Mouse (Mus musculus) ES-Bruce4 (cell line): ENCODE data around the gene Gm45713. TPM values are rescaled to one million over a fixed set of nuclear protein-coding genes. Genes with fewer than 3 reads are reported as not detected.

ENCODE experiments used
- H3K27ac ChIP-seq: 2 replicates; pipeline ENCODE4 v1.5.1; 2012; ENCODE audit warnings: low read length, inconsistent platforms; ENCODE audit not compliant: insufficient read depth
- H3K27me3 ChIP-seq: 2 replicates; pipeline ENCODE4 v1.6.1; 2012; ENCODE audit warnings: mild to moderate bottlenecking, low read length, inconsistent platforms; ENCODE audit not compliant: control insufficient read depth, poor library complexity, insufficient read depth, severe bottlenecking
- H3K36me3 ChIP-seq: 2 replicates; pipeline ENCODE4 v1.6.1; 2012; ENCODE audit warnings: inconsistent platforms, mild to moderate bottlenecking, low read length, moderate library complexity; ENCODE audit not compliant: control insufficient read depth, poor library complexity, insufficient read depth, severe bottlenecking
- H3K4me1 ChIP-seq: one replicate; pipeline ENCODE4 v1.8.1; 2011; ENCODE audit warnings: low read length; ENCODE audit not compliant: control insufficient read depth, insufficient read depth
- H3K4me3 ChIP-seq: 2 replicates; pipeline ENCODE4 v1.5.1; 2011; ENCODE audit warnings: low read depth, mild to moderate bottlenecking, low read length
- H3K9ac ChIP-seq: 2 replicates; pipeline ENCODE4 v1.6.1; 2012; ENCODE audit warnings: low read depth, mild to moderate bottlenecking, inconsistent platforms; ENCODE audit not compliant: poor library complexity, severe bottlenecking
- H3K9me3 ChIP-seq: replicated peaks from 2 replicates; pipeline ENCODE4 v1.6.1; 2012; ENCODE audit warnings: mild to moderate bottlenecking, low read length, inconsistent platforms; ENCODE audit not compliant: control insufficient read depth, poor library complexity, insufficient read depth, severe bottlenecking
- CTCF ChIP-seq: IDR thresholded peaks from one replicate; pipeline ENCODE4 v1.8.1; 2011; ENCODE audit warnings: low read depth, low read length
- EP300 ChIP-seq: IDR thresholded peaks from 2 replicates; pipeline ENCODE4 v1.6.1; 2011; ENCODE audit warnings: low read depth, low read length; ENCODE audit not compliant: insufficient read depth
- POLR2A ChIP-seq: IDR thresholded peaks from one replicate; pipeline ENCODE4 v1.8.1; 2011; ENCODE audit warnings: low read length; ENCODE audit not compliant: insufficient read depth
- polyA plus RNA-seq: library from polyadenylated mRNA; stranded (reverse); fragments of >200 nt; gene quantifications from 2 replicates; pipeline ENCODE4 v1.2.4, GENCODE M21; 2011; ENCODE audit warnings: low read depth; ENCODE audit not compliant: missing spikeins, insufficient read depth, insufficient read length

Gene Gm45713
- polyA plus RNA-seq, 1 experiment = not detected

DNA sequence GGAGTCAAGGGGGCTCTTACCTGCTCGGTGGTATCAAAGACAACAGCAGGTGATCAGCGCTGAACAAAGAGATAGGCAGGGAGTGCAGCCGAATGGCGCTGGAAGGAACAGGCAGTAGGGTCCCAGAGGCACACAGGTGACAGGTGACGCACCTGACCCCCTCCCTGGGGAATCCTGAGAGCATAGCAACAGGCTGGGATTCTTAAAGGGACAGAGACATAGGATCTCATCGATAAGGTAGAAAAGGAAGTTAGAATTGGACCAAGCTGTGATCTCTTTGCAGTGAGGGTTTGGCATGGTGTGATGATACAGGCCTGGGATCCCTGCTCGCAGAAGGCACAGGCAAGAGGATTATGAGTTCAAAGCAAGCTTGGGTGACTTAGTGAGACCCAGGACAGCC lies 43.4 kb upstream of the Gm45713 start, which contains the start of gene Gfy:
Gfy (minus strand) TSS at position 101 of the 400 bp plus-strand sequence.
- Histone ChIP-seq H3K9ac (no peak within 1 kb of the TSS), H3K27ac (no peak within 1 kb of the TSS), H3K4me3 (no peak within 1 kb of the TSS), H3K27me3 (peaks cover 6% of the 10 kb centered on the region), H3K36me3 (no peaks in the 10 kb centered on the region), H3K9me3 (no peaks in the 10 kb centered on the region), H3K4me1 (no peaks in the 10 kb centered on the region)
- no peak for TF ChIP-seq CTCF
- TF ChIP-seq POLR2A = no peak
- TF ChIP-seq EP300 = no peak

GRCm38 (mm10) chr7:45178550-45178949 lies 42.5 kb upstream of the Gm45713 start:
- Histone ChIP-seq H3K9me3 (no peaks in the 10 kb centered on the region), H3K36me3 (no peaks in the 10 kb centered on the region), H3K4me1 (peaks cover 2% of the 10 kb centered on the region), H3K9ac (no peak overlapping the region), H3K27me3 (peaks cover 6% of the 10 kb centered on the region), H3K27ac (no peak overlapping the region), H3K4me3 (no peak overlapping the region)
- TF ChIP-seq CTCF = no peak
- no peak for TF ChIP-seq EP300
- TF ChIP-seq POLR2A = no peak

GRCm38 (mm10) chr7:45176356-45176755 lies 40.3 kb upstream of the Gm45713 start:
- no peak for TF ChIP-seq CTCF
- TF ChIP-seq POLR2A = no peak
- no peak for TF ChIP-seq EP300

GRCm38 (mm10) chr7:45175929-45176328 lies 39.9 kb upstream of the Gm45713 start:
- H3K27me3 ChIP-seq = peaks cover 6% of the 10 kb centered on the region
- TF ChIP-seq CTCF = no peak
- no peak for TF ChIP-seq EP300
- no peak for TF ChIP-seq POLR2A
- H3K9ac ChIP-seq = peak overlapping the region; percentile 62
- H3K27ac ChIP-seq = no peak overlapping the region
- peak overlapping the region; percentile 55 for H3K4me3 ChIP-seq
- H3K9me3 ChIP-seq = no peaks in the 10 kb centered on the region
- H3K36me3 ChIP-seq = no peaks in the 10 kb centered on the region
- peaks cover 2% of the 10 kb centered on the region for H3K4me1 ChIP-seq

More at GRCm38 (mm10) chr7:45176356-45176755, 40.3 kb upstream of the Gm45713 start:
- Histone ChIP-seq H3K27ac (no peak overlapping the region), H3K4me3 (peak overlapping the region; percentile 55), H3K9me3 (no peaks in the 10 kb centered on the region), H3K36me3 (no peaks in the 10 kb centered on the region), H3K4me1 (peaks cover 2% of the 10 kb centered on the region), H3K27me3 (peaks cover 6% of the 10 kb centered on the region), H3K9ac (peak overlapping the region; percentile 62)

- Histone ChIP-seq H3K9me3 (no peaks in the 10 kb centered on the region), H3K4me3 (no peak overlapping the region), H3K9ac (0 out of 2 replicates have a peak overlapping the region, but pooled peaks have one; percentile 6), H3K4me1 (peaks cover 2% of the 10 kb centered on the region), H3K27ac (no peak overlapping the region), H3K36me3 (no peaks in the 10 kb centered on the region), H3K27me3 (peaks cover 6% of the 10 kb centered on the region)
- TF ChIP-seq CTCF (no peak), POLR2A (no peak), EP300 (no peak)
Measured at GRCm38 (mm10) chr7:45175398-45175797, 39.4 kb upstream of the Gm45713 start.

DNA sequence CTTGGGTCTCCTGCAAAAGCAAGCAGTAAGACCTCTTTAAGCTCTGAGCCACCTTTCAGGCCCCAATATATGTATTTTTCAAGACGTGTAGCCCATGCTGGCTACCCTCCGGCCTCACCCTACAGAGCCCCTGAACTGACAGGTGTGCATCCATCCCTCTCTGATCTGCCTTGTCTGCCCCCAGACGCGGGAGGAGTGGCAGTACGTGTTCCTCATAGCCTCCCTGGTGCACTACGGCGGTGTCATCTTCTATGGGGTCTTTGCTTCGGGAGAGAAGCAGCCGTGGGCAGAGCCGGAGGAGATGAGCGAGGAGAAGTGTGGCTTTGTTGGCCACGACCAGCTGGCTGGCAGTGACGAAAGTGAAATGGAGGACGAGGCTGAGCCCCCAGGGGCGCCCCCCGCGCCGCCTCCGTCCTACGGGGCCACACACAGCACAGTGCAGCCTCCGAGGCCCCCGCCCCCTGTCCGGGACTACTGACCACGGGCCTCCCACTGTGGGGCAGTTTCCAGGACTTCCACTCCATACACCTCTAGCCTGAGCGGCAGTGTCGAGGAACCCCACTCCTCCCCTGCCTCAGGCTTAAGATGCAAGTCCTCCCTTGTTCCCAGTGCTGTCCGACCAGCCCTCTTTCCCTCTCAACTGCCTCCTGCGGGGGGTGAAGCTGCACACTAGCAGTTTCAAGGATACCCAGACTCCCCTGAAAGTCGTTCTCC lies 38.7 kb upstream of the Gm45713 start:
- peaks cover 3% of the 10 kb centered on the region; the same call in 1 of the 2 replicates for H3K9me3 ChIP-seq
- H3K4me1 ChIP-seq = peaks cover 2% of the 10 kb centered on the region
- H3K9ac ChIP-seq = 0 out of 2 replicates have a peak overlapping the region, but pooled peaks have one; percentile 6
- no peaks in the 10 kb centered on the region for H3K36me3 ChIP-seq
- H3K27me3 ChIP-seq = peaks cover 6% of the 10 kb centered on the region
- H3K27ac ChIP-seq = no peak overlapping the region
- TF ChIP-seq EP300 (peak; percentile 60; the same call in 1 of the 2 replicates), CTCF (no peak), POLR2A (no peak)
- peak overlapping the region; percentile 14; the same call in 1 of the 2 replicates for H3K4me3 ChIP-seq
